Mouse (Mus musculus): ENCODE measurements around the gene Eif5a.

DNA sequence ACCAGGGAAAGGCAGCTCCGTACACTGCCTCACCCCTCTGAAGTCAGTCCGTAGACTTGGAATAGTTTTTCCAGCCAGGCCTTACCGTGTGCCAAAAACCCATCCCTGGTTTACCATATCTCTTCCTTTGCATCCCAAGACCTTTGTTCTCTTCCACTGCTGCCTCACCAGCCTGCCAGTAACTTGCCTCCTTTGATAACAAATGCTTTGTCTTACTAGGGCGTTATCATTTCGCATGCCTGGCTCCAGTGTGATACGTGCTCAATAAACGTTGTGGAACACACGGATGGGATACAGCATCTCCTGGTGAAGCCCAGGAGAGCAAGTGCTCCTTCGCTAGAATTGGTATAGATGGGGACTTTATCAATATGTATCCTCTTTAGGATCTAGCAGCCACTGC is 54.4 kb downstream of the Eif5a start:
- TF ChIP-seq CTCF (IDR thresholded peaks at IDR 0.05; ENCODE audit: low read depth) (no peak), EP300 (IDR thresholded peaks at IDR 0.05; ENCODE audit: low read depth) (no peak)

All from heart, postnatal 0 days (tissue).